Mouse (Mus musculus): ENCODE measurements around the gene Kcnma1. TPM values are rescaled to one million over a fixed set of nuclear protein-coding genes. Genes with fewer than 3 reads are reported as not detected.

Kcnma1 gene
- polyA plus RNA-seq, 1 experiment from 2014 or later, result 0.19 TPM

DNA sequence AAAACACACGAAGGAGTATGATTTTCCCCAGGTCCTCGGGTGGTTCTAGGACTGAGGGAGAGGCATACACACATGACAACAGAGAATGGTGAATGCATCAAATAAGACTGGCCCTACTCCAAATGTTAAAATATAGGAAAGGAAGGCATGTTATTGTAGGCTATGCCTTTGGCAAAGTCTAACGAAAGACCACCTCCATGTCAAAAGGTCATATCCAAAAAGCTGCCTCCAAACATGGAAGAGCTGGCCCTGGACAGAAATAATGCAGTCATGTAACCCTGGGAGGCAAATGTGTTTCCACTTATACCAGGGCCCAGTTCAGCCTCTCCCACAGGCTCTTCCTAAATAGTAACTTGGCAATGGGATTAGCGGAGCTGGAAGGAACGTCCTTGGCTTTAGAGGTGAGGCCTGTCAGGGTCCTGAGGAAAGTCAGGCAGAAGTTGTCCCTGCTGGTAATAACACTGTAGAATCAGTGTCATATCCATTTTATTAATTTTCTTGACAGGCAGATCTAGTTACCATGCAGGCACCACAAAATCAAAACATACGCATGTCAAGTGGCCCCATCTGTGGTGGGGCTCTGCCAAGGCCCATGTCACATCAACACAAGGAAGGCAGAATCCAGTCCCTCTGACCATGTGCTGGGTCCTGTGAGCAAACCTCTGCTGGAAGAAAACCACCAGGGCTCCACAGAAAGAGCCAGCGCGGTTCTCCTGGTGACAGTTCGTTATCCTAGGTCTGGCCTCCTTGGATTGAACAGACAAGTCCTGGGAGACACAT, 521.5 kb downstream of the Kcnma1 start:
- WGBS, result 82% methylated on average over 9 of the region's 9 CpGs
- H3K27ac ChIP-seq (replicated peaks), result no peak overlapping the region
- no peaks in the 10 kb centered on the region for H3K27me3 ChIP-seq (replicated peaks)
- peaks cover 5% of the 10 kb centered on the region; the same call in 1 of the 2 replicates for H3K4me1 ChIP-seq
- no peak for ATAC-seq (ENCODE audit: extremely low read depth, insufficient number of reproducible peaks, low FRiP score, low TSS enrichment)
- no peaks in the 10 kb centered on the region for H3K36me3 ChIP-seq
- H3K9ac ChIP-seq, result no peak overlapping the region
- H3K4me2 ChIP-seq, result no peak overlapping the region
- no peak overlapping the region for H3K4me3 ChIP-seq
- H3K9me3 ChIP-seq, result no peaks in the 10 kb centered on the region

DNA sequence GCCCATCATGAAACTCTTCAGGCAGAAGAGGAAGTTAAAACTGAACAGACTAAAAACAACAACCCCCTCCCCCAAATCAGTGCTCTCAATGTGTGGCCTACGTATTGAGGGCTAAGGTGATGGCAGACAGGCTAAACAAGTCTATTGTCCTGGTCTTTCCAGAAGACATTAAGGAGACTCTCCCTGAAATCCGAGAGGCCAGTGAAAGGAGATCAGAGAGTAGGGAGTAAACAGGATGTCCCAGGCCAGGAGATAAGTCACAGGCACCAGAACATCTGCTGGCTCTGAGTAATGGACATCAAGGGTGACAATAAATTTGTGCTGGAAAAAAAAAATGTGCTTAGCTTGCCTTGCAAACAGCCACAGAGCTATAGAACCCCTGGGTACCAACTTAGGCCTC, 522.9 kb downstream of the Kcnma1 start:
- Histone ChIP-seq H3K4me2 (no peak overlapping the region), H3K9me3 (no peaks in the 10 kb centered on the region), H3K27ac (replicated peaks) (no peak overlapping the region), H3K4me1 (peaks cover 5% of the 10 kb centered on the region; the same call in 1 of the 2 replicates), H3K4me3 (no peak overlapping the region), H3K36me3 (no peaks in the 10 kb centered on the region), H3K27me3 (replicated peaks) (no peaks in the 10 kb centered on the region), H3K9ac (no peak overlapping the region)
- no peak for ATAC-seq (ENCODE audit: extremely low read depth, insufficient number of reproducible peaks, low FRiP score, low TSS enrichment)
- 12% methylated on average over 2 of the region's 2 CpGs for WGBS

DNA sequence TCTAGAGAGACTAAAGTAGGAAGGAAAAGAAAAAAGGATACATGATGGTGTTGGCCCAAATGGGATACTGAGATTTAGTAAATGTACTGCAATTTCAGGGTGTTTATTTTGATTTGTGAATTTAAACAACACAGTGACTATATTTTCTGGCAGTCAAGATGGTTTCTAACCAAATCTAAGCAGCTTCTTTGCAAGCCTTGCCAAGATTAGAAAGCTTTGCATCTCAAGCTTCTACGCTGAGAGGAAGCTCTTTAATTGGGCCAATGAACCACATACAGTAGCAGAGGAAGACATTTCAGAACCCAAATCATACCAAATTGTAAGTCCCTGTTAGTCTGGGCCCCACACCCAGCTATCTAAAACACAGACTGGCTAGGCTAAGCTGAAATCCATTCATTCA, 527.6 kb downstream of the Kcnma1 start:
- no peak for ATAC-seq (ENCODE audit: extremely low read depth, insufficient number of reproducible peaks, low FRiP score, low TSS enrichment)
- H3K27ac ChIP-seq (replicated peaks), result no peak overlapping the region
- no peaks in the 10 kb centered on the region for H3K27me3 ChIP-seq (replicated peaks)
- 74% methylated on average over 1 of the region's 1 CpGs for WGBS
- H3K4me2 ChIP-seq, result no peak overlapping the region
- no peak overlapping the region for H3K9ac ChIP-seq
- H3K9me3 ChIP-seq, result no peaks in the 10 kb centered on the region
- H3K4me1 ChIP-seq, result no peaks in the 10 kb centered on the region
- no peak overlapping the region for H3K4me3 ChIP-seq
- H3K36me3 ChIP-seq, result no peaks in the 10 kb centered on the region

DNA sequence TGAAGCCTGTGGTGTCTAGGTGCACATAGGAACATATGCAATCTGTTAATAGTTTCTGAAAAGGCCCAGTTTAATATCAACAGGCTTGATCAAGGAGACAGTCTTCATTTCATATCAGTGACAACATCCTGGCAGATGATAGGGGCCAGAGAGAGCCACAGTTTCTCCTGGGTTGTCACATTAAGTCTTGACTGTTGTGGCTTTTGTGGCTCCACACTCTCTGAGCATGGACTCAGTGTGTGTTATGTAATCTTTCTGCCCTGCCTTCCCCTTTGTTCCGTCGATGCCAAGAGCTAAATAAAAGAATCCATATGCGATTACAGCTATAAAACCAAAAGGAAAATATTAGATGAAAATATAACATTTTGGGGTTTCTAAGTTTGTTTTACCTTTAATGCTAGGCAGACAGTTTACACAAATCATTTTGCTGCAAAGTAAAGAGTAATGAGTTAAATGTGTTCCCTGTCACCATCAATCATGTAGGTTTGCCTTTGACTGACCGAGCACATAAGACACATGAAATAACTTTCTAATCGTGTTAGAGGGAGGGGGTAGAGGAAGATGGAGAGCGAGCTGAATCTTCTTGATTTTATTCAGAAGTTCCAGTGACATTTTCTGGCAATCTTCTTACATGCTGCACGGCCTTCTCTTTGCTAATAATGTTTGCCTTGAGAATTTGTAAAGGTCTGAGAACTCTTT, 528.3 kb downstream of the Kcnma1 start:
- H3K4me1 ChIP-seq, result no peaks in the 10 kb centered on the region

DNA sequence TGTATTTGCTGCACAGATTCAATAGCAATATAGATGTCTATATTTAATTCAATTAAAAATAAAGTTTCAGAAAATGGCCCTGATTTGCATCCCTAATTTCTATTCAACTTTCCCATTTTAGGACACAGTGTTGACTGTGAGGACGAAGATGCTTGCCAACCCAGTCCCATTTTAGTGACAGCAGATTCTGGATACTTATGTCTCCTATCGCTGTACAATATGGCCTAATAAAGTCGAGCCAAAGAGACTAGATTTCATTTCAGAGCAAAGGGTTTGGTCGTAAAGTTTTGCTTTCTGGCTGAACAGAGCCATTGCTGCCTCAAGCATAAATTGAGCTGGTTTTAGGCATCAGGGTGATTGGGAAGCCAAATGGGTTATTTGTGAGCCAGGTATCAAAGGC, 539.2 kb downstream of the Kcnma1 start:
- no peak overlapping the region for H3K27ac ChIP-seq (replicated peaks)
- 82% methylated on average over 4 of the region's 4 CpGs for WGBS
- no peak overlapping the region for H3K9ac ChIP-seq
- no peak for ATAC-seq (ENCODE audit: extremely low read depth, insufficient number of reproducible peaks, low FRiP score, low TSS enrichment)
- H3K36me3 ChIP-seq, result no peaks in the 10 kb centered on the region
- H3K9me3 ChIP-seq, result no peaks in the 10 kb centered on the region
- H3K4me1 ChIP-seq, result no peaks in the 10 kb centered on the region
- no peaks in the 10 kb centered on the region for H3K27me3 ChIP-seq (replicated peaks)
- no peak overlapping the region for H3K4me2 ChIP-seq
- H3K4me3 ChIP-seq, result no peak overlapping the region

More for the DNA sequence above, 528.3 kb downstream of the Kcnma1 start:
- no peaks in the 10 kb centered on the region for H3K36me3 ChIP-seq
- no peak overlapping the region for H3K27ac ChIP-seq (replicated peaks)
- no peak overlapping the region for H3K4me2 ChIP-seq
- H3K9me3 ChIP-seq, result no peaks in the 10 kb centered on the region
- no peak overlapping the region for H3K9ac ChIP-seq
- H3K4me3 ChIP-seq, result no peak overlapping the region
- H3K27me3 ChIP-seq (replicated peaks), result no peaks in the 10 kb centered on the region
- no peak for ATAC-seq (ENCODE audit: extremely low read depth, insufficient number of reproducible peaks, low FRiP score, low TSS enrichment)
- 68% methylated on average over 7 of the region's 7 CpGs for WGBS

DNA sequence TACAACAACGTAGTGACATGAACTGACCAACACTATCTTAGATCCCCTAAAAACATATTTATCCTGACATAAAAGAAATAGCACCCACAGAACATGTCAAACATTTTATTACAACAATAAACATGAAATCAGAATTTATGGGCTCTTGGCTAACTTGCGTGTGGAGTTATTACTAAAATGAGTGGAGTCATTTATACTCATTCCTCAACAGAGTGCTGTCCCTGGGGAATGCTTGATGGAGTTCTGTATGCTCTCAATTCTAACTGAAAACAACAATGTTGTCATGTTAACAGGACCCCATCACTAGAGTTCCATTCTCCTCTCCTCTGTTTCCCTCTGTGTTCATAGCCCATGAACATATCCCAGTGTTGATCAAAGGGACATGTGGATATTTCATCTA, 544.2 kb downstream of the Kcnma1 start:
- Histone ChIP-seq H3K9me3 (no peaks in the 10 kb centered on the region), H3K27me3 (replicated peaks) (no peaks in the 10 kb centered on the region), H3K27ac (replicated peaks) (no peak overlapping the region), H3K9ac (no peak overlapping the region), H3K4me2 (no peak overlapping the region), H3K36me3 (no peaks in the 10 kb centered on the region), H3K4me1 (no peaks in the 10 kb centered on the region), H3K4me3 (no peak overlapping the region)
- 83% methylated on average over 2 of the region's 2 CpGs for WGBS
- no peak for ATAC-seq (ENCODE audit: extremely low read depth, insufficient number of reproducible peaks, low FRiP score, low TSS enrichment)

DNA sequence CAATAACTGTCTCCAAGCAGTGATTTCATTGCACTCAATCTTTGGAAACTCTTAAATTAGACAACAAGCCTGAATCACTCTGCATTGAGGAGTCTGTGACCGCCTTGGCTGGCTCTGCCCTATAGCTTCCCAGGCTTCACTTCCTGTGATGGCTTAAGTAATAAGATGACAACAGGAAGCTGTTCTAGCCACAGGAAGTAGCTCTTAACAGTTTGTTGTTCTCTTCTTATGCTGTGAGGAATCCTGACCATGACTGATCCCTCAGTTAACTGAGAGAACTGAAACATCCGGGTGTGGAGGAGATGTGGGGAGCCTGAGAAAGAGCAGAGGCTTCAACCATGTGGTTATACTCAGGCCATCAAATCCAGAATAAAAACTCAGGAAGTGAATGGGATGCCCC, 549.2 kb downstream of the Kcnma1 start:
- no peak for ATAC-seq (ENCODE audit: extremely low read depth, insufficient number of reproducible peaks, low FRiP score, low TSS enrichment)
- no peak overlapping the region for H3K9ac ChIP-seq
- no peaks in the 10 kb centered on the region for H3K36me3 ChIP-seq
- H3K27me3 ChIP-seq (replicated peaks), result no peaks in the 10 kb centered on the region
- no peak overlapping the region for H3K4me2 ChIP-seq
- no peak overlapping the region for H3K4me3 ChIP-seq
- no peaks in the 10 kb centered on the region for H3K9me3 ChIP-seq
- H3K4me1 ChIP-seq, result no peaks in the 10 kb centered on the region
- 52% methylated on average over 2 of the region's 2 CpGs for WGBS
- no peak overlapping the region for H3K27ac ChIP-seq (replicated peaks)

DNA sequence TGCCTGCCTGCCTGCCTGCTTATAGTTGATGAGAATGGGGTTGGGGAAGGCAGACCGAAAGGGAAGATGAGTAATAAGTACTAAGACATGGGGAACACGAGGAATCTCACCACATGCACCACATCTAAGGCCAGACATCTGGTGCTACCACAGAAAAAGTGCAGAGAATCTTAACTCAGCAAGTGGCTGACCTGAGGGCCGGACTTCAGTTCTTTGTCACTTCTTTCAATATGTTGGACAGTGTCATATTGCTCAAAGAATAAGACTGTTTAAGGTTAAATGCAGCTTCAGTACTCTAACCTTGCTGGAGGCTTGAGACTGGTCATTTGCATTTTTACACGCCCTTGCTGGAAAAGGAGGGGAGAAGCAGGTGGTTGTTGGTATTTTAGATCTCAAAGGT, 555.7 kb downstream of the Kcnma1 start:
- no peak overlapping the region for H3K27ac ChIP-seq (replicated peaks)
- no peak overlapping the region for H3K9ac ChIP-seq
- no peaks in the 10 kb centered on the region for H3K9me3 ChIP-seq
- H3K27me3 ChIP-seq (replicated peaks), result no peaks in the 10 kb centered on the region
- ATAC-seq (ENCODE audit: extremely low read depth, insufficient number of reproducible peaks, low FRiP score, low TSS enrichment), result no peak
- 53% methylated on average over 4 of the region's 4 CpGs for WGBS
- no peak overlapping the region for H3K4me2 ChIP-seq
- no peaks in the 10 kb centered on the region for H3K4me1 ChIP-seq
- H3K4me3 ChIP-seq, result no peak overlapping the region
- H3K36me3 ChIP-seq, result no peaks in the 10 kb centered on the region

DNA sequence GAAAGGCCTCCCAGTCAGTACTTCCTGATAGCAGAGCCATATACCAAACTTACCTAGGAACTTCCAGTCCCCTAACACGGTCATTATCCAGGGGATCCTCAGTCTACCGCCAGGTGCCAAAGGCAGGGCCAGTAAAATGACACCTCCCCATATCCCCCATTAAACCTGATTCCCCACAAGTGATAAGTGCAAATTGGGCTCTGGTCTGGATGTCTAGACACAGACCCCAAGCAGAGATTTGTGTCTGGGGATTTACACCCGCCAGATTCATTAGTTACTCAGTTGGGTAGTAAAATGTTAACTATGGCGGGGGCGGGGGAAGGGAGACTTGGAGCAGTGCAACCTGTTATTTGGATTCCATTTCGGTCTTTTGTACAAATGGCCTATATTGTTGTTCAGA, 562.6 kb downstream of the Kcnma1 start:
- no peaks in the 10 kb centered on the region for H3K27me3 ChIP-seq (replicated peaks)
- no peaks in the 10 kb centered on the region for H3K36me3 ChIP-seq
- H3K27ac ChIP-seq (replicated peaks), result no peak overlapping the region
- H3K4me2 ChIP-seq, result no peak overlapping the region
- H3K4me3 ChIP-seq, result no peak overlapping the region
- 74% methylated on average over 6 of the region's 6 CpGs for WGBS
- no peaks in the 10 kb centered on the region for H3K9me3 ChIP-seq
- no peak for ATAC-seq (ENCODE audit: extremely low read depth, insufficient number of reproducible peaks, low FRiP score, low TSS enrichment)
- H3K9ac ChIP-seq, result no peak overlapping the region
- H3K4me1 ChIP-seq, result no peaks in the 10 kb centered on the region

DNA sequence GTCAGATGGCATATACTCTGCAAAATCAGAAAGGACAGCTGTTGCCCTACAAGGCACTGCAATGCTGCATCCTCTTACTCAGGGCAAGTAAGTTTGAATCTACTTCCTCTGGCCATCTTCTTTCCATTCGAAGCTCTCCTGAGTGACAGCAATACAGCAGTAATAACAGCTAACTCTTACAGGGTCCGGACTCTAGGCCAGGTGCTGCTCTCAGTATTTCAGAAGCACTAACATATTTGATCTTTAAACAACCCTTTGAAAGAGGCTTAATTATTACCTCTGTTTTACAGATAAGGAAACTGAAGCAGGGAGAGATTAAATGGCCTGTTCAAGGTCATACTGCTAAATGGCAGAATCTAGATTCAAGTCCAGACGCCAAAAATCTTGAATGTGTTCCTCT, 576.8 kb downstream of the Kcnma1 start:
- no peaks in the 10 kb centered on the region for H3K4me1 ChIP-seq
- no peak overlapping the region for H3K4me2 ChIP-seq
- no peaks in the 10 kb centered on the region for H3K36me3 ChIP-seq
- H3K9me3 ChIP-seq, result no peaks in the 10 kb centered on the region
- H3K9ac ChIP-seq, result no peak overlapping the region
- no peak overlapping the region for H3K27ac ChIP-seq (replicated peaks)
- no peak overlapping the region for H3K4me3 ChIP-seq
- 73% methylated on average over 3 of the region's 3 CpGs for WGBS
- no peak for ATAC-seq (ENCODE audit: extremely low read depth, insufficient number of reproducible peaks, low FRiP score, low TSS enrichment)
- H3K27me3 ChIP-seq (replicated peaks), result no peaks in the 10 kb centered on the region; the same call in 1 of the 2 replicates

DNA sequence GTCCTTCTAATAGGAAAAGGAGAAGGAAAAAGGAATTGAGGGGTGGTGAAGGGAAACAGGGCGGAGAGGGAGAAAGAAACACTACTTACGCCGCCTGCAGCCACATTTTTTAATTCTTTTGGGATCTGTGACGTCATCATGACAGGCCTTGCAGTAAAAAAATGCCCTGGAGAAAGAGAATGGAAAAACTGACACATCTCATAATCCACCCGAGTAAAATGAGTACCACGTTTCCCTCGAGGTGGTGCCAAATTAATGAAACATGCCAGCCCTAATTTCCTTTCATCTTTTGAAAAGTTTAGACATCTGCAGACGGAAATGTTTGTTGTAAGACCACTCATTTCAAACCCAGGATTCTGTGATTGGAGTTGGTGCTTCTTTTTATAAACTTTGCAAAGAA, 578.4 kb downstream of the Kcnma1 start:
- Histone ChIP-seq H3K9me3 (no peaks in the 10 kb centered on the region), H3K27me3 (replicated peaks) (no peaks in the 10 kb centered on the region; the same call in 1 of the 2 replicates), H3K9ac (no peak overlapping the region), H3K4me3 (no peak overlapping the region), H3K27ac (replicated peaks) (no peak overlapping the region), H3K4me1 (no peaks in the 10 kb centered on the region), H3K4me2 (no peak overlapping the region), H3K36me3 (no peaks in the 10 kb centered on the region)
- no peak for ATAC-seq (ENCODE audit: extremely low read depth, insufficient number of reproducible peaks, low FRiP score, low TSS enrichment)
- WGBS, result 62% methylated on average over 8 of the region's 8 CpGs

DNA sequence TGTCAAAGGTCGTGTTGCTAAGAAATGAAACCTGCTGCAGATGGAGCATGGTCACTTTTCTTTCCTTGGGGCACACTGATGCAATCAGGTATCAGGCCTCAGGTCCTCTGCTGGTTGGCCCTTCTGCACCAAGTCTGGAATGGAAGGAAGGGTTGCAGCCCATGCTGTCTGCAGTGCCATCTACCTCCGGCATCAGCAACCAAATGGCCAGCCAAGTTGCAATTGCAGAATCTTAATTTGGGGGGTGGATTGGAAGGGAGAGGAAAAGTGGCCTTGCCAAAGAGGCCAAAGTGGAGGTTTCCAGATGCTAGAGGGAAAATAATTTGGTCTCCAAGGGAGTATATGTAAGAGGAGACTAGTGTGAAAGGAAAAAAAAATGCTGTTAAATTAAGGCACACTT, 584.3 kb downstream of the Kcnma1 start:
- Histone ChIP-seq H3K4me2 (no peak overlapping the region), H3K9ac (no peak overlapping the region), H3K27ac (replicated peaks) (no peak overlapping the region), H3K9me3 (no peaks in the 10 kb centered on the region), H3K27me3 (replicated peaks) (no peaks in the 10 kb centered on the region; the same call in 1 of the 2 replicates), H3K4me1 (no peaks in the 10 kb centered on the region), H3K36me3 (no peaks in the 10 kb centered on the region), H3K4me3 (no peak overlapping the region)
- WGBS, result 78% methylated on average over 2 of the region's 2 CpGs
- ATAC-seq (ENCODE audit: extremely low read depth, insufficient number of reproducible peaks, low FRiP score, low TSS enrichment), result no peak
